Mouse (Mus musculus) subcutaneous adipose tissue, adult 2 months (tissue): Measurements from ENCODE around the gene Syne4. TPM values are rescaled to one million over a fixed set of nuclear protein-coding genes. Genes with fewer than 3 reads are reported as not detected.

Experiments used
- polyA plus RNA-seq: library from polyadenylated mRNA; depleted of rRNA; stranded (reverse); fragments of >200 nt; gene quantifications from 2 replicates; pipeline ENCODE4 v1.2.3, GENCODE M21; 2012; ENCODE audit warnings: low replicate concordance; rRNA removed

Syne4 gene
- polyA plus RNA-seq = 2.6 and 34.1 TPM in 2 replicates

DNA sequence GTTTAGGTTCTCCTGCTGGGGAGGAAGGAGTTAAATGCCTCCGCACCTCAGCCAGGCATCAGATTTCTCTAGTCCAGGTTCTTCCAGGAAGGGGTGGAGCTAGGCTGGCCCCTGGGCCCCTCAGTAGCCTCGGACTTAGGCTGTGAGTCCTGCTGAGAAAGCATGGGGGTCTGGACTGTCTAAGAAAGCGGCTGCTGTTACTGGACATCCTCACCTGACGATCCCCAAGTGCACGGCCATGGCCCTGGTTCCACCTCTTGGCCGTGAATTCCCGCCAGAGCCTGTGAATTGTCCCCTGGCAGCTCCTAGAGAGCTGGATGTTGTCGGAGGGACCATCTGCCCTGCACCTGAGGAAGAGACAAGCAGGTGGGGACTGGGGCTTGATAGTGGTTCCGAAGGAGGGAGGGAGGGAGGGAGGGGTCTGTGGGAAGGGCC, at the start of gene Syne4:
Gene Syne4, plus strand, starts transcription at position 87 of the 435 bp plus-strand sequence.

DNA sequence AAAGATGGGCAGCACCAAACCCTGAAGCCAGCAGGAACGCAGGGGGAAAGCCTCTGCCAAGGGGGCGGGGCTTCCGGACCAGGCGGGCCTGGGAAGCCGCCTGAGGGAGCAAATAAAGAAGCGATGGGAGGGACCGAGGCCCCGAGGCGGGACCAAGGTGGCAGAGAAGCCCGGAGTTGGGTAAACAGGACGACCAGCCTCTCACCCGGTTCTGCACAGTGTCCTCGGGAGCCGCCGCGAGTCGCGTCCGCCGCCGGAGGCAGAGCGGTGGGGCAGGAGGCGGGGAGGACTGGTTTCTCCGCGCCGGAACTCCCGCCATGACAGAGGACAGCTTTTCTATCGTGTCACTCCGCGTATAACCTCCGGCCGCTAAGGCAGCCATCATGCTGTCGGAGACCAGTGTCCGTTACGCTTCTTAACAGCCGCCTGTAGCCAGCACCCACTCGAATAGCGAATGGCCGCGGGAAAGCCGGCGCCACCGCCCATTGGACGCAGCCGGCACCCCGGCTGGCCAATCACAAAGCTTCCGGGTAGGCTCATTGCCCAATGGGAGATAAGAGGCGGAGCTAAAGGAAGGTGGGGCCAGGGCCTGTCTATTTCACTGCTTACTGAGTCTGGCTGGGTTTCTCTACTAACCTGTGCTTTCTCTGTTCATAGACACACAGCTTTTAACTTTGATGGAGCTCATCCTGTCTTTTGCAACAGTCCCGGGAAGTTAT, 34.5 kb upstream of the Syne4 start, which contains the start of the genes Thap8 and Wdr62:
Gene Thap8, plus strand, starts transcription at position 144 of the 719 bp plus-strand sequence.
Gene Wdr62, minus strand, starts transcription at position 469 of the 719 bp plus-strand sequence.

DNA sequence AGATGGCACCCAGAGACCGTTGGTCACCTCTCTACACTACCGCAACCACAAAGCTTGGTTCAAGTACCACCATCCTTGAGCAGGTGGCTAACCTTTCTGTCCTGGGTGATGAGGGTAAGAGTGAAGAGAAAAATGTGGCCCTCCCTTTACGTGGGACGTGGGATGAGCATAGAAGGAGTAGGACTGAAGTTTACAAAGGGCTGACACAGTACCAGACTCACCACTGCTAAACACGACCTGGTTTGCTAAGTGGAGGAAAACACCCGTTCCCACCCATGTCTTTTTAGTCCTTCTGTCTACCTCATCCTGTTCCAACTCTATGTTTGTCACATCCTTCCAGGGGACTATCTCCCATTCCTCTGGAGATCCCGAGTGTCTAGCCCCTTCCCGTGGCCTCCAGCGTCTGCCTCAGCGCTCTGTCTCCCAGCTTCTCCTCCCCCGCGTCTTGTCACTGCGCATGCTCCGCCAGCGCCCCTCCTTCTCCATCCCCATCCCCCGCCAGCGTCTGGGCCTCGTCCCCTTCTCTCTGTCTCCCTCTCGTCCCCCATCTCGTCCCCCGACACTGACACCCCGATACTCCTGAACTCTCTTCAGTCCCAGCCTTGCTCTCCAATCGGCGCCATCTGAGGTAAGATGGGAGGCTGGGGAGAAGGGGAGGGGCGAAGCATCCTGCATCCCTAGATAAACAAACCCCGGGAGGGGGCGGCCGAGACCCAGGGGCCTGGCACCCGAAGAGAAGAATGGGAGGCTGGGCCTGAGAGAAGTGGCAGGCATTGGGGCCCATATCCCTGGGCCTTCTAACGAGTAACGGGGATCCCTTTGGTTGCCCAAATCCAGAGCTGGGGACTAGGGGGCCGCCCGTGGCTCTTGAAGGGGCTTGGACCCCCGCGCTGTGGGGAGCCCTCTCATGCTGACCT, 23.1 kb upstream of the Syne4 start, which contains the start of gene Clip3:
Gene Clip3, plus strand, starts transcription at position 514 of the 917 bp plus-strand sequence.

DNA sequence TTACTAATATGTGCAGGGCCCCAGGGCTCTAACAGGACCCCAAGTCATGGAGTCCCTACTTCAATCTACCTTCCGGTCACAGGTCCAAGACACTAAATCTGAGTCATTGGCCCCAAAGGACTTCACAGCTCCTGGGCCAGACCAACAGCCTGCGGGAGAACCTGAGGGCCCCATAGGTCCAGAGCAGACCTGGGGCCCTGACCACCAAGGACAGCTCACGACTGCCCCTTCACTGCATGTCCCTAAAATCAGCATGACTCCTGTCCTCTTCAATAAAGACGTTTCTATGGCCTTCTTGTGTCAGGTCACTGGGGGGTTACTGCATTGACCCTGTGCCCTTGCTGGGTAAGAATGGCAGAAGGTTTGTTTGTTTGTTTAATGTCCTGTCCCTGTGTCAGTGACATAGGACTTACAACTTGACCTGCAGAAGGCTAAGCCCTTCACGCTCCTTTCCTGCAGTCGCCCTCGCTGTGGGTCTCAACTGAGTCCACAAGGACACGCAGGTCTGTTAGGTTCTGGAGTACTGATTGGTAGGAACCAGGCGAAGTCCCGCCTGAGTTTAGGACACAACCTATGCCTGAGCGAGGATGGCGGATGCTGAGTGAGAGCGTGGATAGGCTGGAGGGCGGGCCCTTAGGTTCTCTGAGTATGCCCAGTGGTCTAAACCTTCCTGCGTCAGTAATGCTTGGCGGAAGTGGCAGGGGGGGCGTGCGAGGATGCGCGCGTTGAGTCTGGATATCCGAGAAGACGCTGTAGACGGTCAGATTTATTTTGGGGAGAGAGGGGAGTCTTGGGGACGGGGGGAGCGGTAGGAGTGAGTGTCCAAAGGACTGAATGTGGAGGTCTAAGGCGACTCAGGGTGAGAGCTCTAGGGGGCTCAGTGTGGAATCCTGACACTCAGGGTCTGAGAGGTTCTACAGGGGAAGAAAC, 6.3 kb upstream of the Syne4 start, which contains the start of gene Alkbh6:
Gene Alkbh6, plus strand, starts transcription at position 642 of the 930 bp plus-strand sequence.

DNA sequence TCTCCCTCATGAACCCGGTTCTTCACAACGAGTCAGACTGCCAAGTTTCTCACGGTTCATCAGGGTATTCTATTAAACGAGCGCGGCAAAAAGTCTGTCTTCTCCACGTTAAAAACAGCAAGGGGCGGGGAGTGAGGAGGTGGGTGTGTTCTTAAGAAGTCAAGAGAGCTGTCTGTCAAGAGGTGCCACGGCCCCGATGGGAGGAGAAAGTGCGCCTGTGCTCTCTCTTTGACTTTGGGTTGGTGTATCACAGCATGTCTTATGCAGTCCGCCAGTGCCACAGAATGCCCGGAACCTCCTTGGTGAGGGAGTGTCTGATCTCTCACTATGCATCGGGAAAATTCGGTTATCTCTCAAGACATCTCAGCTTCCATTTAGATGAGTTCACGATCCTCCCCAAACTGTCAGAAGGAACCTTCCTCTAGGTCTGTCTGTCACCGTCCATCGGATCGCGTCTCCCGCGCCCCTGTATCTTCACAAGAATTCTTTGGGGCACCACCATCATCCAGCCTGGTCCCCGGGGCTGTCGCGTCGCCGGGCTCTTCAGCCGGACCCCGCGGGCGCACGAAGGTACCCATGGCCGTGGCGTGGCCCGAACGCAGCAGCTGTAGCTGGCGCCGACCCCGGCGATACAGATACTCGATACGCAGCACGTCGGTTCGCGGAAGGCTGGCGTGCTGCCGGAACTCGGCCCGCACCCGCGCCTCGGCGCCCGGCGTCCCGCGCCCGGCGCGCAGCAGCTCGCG, 7.1 kb downstream of the Syne4 start, which contains the start of gene E130208F15Rik:
Gene E130208F15Rik, plus strand, starts transcription at position 202 of the 746 bp plus-strand sequence.

DNA sequence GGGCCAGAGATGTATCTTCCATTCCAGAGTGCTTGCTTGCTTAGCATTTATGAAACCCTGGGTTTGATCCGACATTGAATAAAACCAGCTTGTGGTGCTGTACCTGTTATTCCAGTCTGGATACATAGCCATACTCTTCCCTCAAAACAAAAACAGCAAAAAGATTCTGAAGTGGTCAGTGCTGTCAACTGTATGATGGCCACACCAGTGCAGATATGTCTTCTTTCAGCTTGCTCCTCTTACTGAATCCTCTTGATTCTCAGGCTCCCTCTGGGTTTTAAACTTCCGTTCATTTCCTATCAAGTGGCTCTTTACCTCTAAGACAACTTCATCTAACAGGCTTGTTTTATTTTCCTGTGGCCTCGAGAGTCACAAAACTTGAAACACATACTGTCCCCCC, 9.2 kb downstream of the Syne4 start, which contains the start of gene Sdhaf1:
Gene Sdhaf1, minus strand, starts transcription at position 101 of the 400 bp plus-strand sequence.

DNA sequence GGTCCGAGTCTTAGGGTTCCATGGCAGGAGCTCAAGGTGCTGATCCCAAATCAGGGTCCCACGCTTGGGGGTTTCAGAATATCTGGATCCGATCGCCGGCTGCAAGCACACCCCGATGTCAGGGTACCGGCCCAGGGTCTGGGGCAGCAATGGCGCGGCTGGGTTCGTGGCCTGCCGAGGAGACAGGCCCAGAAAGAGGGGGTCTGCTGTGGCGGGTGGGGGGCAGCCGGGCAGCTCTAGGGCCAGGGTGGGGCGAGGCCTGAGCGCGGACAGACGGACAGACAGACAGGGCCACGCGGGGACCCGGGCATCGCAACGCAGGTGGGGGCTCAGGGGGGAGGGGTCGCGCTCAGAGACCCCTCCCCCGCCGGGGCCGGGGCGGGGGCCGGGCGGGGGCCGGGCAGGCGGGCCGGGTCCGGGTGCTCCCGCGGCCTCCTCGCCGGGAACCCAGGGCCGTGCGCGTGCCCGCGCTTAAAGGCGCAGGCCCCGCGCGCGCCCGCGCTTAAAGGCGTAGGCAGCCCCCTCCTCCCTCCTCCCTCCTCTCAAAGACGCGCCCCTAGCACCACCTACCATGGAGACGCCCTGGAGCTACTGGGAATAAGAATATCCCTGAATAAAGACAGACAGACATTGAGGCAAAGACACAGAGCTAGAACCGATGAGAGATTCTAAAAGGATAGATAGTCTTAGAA, 48.2 kb downstream of the Syne4 start, which contains the start of gene Lrfn3:
Gene Lrfn3, minus strand, starts transcription at position 121 of the 692 bp plus-strand sequence.

Other genes with a start within 250 kb of the Syne4 start
- gene Zfp82, start 241.9 kb upstream of the Syne4 start, polyA plus RNA-seq = 0.56 and 1.2 TPM in 2 replicates
- gene Gm26920, start 224.4 kb upstream of the Syne4 start, polyA plus RNA-seq = not detected in 2 replicates
- 0.97 and 5.5 TPM in 2 replicates for gene Zfp566, start 224.3 kb upstream of the Syne4 start, polyA plus RNA-seq
- gene Zfp260, start 220.0 kb upstream of the Syne4 start, polyA plus RNA-seq = 17.7 and 38.2 TPM in 2 replicates
- 1.5 and 4.0 TPM in 2 replicates for gene Zfp382, start 192.9 kb upstream of the Syne4 start, polyA plus RNA-seq
- gene Zfp146, start 145.1 kb upstream of the Syne4 start, polyA plus RNA-seq = 13.9 and 30.8 TPM in 2 replicates
- gene Cox7a1, start 130.7 kb upstream of the Syne4 start, polyA plus RNA-seq = 28.7 and 105 TPM in 2 replicates
- 1,243 TPM in 2 replicates for gene Capns1, start 116.0 kb upstream of the Syne4 start, polyA plus RNA-seq
- gene Polr2i, start 82.9 kb upstream of the Syne4 start, polyA plus RNA-seq = 106 and 146 TPM in 2 replicates
- 52.0 and 53.0 TPM in 2 replicates for gene Tbcb, start 82.5 kb upstream of the Syne4 start, polyA plus RNA-seq
- not detected in 2 replicates for gene Ovol3, start 79.1 kb upstream of the Syne4 start, polyA plus RNA-seq
- gene Thap8, start 34.7 kb upstream of the Syne4 start, polyA plus RNA-seq = 0.87 and 1.5 TPM in 2 replicates
- gene Wdr62, start 34.4 kb upstream of the Syne4 start, polyA plus RNA-seq = 26.2 and 55.0 TPM in 2 replicates
- 15.8 and 61.6 TPM in 2 replicates for gene Clip3, start 23.1 kb upstream of the Syne4 start, polyA plus RNA-seq
- 96.6 and 120 TPM in 2 replicates for gene Alkbh6, start 6.1 kb upstream of the Syne4 start, polyA plus RNA-seq
- 0.53 and 0.66 TPM in 2 replicates for gene E130208F15Rik, start 6.9 kb downstream of the Syne4 start, polyA plus RNA-seq
- gene Sdhaf1, start 9.1 kb downstream of the Syne4 start, polyA plus RNA-seq = 14.7 and 20.6 TPM in 2 replicates
- 3.1 and 19.7 TPM in 2 replicates for gene Lrfn3, start 48.0 kb downstream of the Syne4 start, polyA plus RNA-seq
- gene Tyrobp, start 99.0 kb downstream of the Syne4 start, polyA plus RNA-seq = 182 and 372 TPM in 2 replicates
- 11.1 and 15.3 TPM in 2 replicates for gene Hcst, start 105.0 kb downstream of the Syne4 start, polyA plus RNA-seq
- gene Nfkbid, start 106.9 kb downstream of the Syne4 start, polyA plus RNA-seq = 3.1 and 5.5 TPM in 2 replicates
- gene Aplp1, start 130.7 kb downstream of the Syne4 start, polyA plus RNA-seq = 2.5 and 7.0 TPM in 2 replicates
- not detected in 2 replicates for gene Kirrel2, start 142.9 kb downstream of the Syne4 start, polyA plus RNA-seq
- gene Nphs1, start 143.5 kb downstream of the Syne4 start, polyA plus RNA-seq = not detected in 2 replicates
- gene Prodh2, start 178.8 kb downstream of the Syne4 start, polyA plus RNA-seq = not detected in 2 replicates
- gene Arhgap33, start 220.3 kb downstream of the Syne4 start, polyA plus RNA-seq = 7.3 and 17.1 TPM in 2 replicates
- gene Hspb6, start 237.4 kb downstream of the Syne4 start, polyA plus RNA-seq = 65.4 and 90.8 TPM in 2 replicates
- 4.1 and 17.2 TPM in 2 replicates for gene Proser3, start 237.5 kb downstream of the Syne4 start, polyA plus RNA-seq
- 32.9 and 36.6 TPM in 2 replicates for gene Lin37, start 245.0 kb downstream of the Syne4 start, polyA plus RNA-seq
- gene U2af1l4, start 248.5 kb downstream of the Syne4 start, polyA plus RNA-seq = 56.7 and 69.3 TPM in 2 replicates
- gene Gm49396, start 248.5 kb downstream of the Syne4 start, polyA plus RNA-seq = 1.4 and 3.1 TPM in 2 replicates
- 135 and 167 TPM in 2 replicates for gene Psenen, start 248.8 kb downstream of the Syne4 start, polyA plus RNA-seq